In the genomic region with DNA sequence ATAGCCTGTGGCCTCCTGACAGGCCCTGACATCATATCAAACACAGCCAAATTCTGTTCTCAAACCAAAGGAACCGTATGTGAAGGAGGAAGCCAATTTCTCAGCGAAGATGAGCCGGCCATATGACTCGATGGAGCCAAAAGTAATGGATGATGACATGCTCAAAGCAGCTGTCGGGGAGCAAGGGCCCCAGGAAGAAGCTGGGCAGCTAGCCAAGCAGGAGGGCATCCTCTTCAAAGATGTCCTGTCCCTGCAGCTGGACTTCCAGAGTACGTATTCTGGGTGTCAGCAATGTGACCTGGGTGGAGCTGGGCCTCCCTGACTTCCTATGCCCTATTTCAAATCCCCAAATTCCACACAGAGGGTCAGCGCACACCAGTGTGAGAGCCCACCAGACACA, we compare ENCODE assay signal across 20 mouse cellular contexts. TPM values are rescaled to one million over a fixed set of nuclear protein-coding genes. Genes with fewer than 3 reads are reported as not detected.
DNase-seq lines count a peak whose midpoint lies in the region; ATAC-seq lines count a peak whose summit lies in the region.
"Had no signal": no experiment of that assay in that cellular context is flagged by ENCODE, and none has a peak within 500 bp of the region (broad histone marks: within the 10 kb centered on the region; RNA-seq: fewer than 3 reads in every experiment).

No protein-coding gene starts in this region.

- peak overlapping the region; percentile 26; the same call in 1 of the 2 replicates for H3K27ac ChIP-seq in heart, embryonic 13.5 days (replicated peaks)
- no peak overlapping the region for H3K27ac ChIP-seq in kidney, embryonic 14.5 days (ENCODE audit: low read depth, low read length)
- H3K27ac ChIP-seq in brown adipose tissue, adult 24 weeks (replicated peaks; ENCODE audit: low read depth, low read length), result peak overlapping the region; percentile 9; the same call in 1 of the 2 replicates
- H3K27ac ChIP-seq: embryonic facial prominence, embryonic 12.5 days; hindbrain, embryonic 15.5 days; kidney, embryonic 15.5 days; left cerebral cortex, adult 2 months; liver, embryonic 13.5 days; lung, embryonic 15.5 days; midbrain, embryonic 12.5 days; neural tube, embryonic 15.5 days had no signal

- peaks cover 11% of the 10 kb centered on the region for H3K4me1 ChIP-seq in heart, embryonic 13.5 days
- H3K4me1 ChIP-seq in kidney, embryonic 14.5 days (ENCODE audit: control insufficient read depth, insufficient read depth, low read length), result 0 out of 2 replicates have a peak, but pooled peaks cover 3% of the 10 kb centered on the region
- peaks cover 6% of the 10 kb centered on the region for H3K4me1 ChIP-seq in brown adipose tissue, adult 24 weeks (ENCODE audit: control insufficient read depth, insufficient read depth, insufficient read length, low read length)
- H3K4me1 ChIP-seq: embryonic facial prominence, embryonic 12.5 days had no signal

- H3K36me3 ChIP-seq in heart, embryonic 13.5 days, result no peaks in the 10 kb centered on the region
- H3K36me3 ChIP-seq in kidney, embryonic 14.5 days (ENCODE audit: control insufficient read depth, insufficient read depth, low read length), result no peaks in the 10 kb centered on the region
- H3K36me3 ChIP-seq: embryonic facial prominence, embryonic 12.5 days; hindbrain, embryonic 15.5 days; kidney, embryonic 15.5 days; liver, embryonic 13.5 days; lung, embryonic 15.5 days; midbrain, embryonic 12.5 days; neural tube, embryonic 15.5 days had no signal

- intact Hi-C loops in heart, postnatal 10 days (cut with DNase I), result no loop called here

- DNase-seq in adrenal gland, postnatal 36 days, result peak; percentile 18 to 38
- no peak for DNase-seq in adrenal gland, adult 18-20 months (ENCODE audit: low spot score in 2 of 2)
- no peak for DNase-seq in heart, postnatal 10 days
- peak; percentile 36 to 42 for DNase-seq in kidney, postnatal 36 days
- no peak for DNase-seq in cerebellum, adult 8-10 months
- DNase-seq: cerebellum, adult 18-20 months; cerebellum, postnatal 25 days; forebrain, postnatal 0 days; layer of hippocampus, adult 9-11 months; liver, embryonic 13.5 days had no signal

- no peaks in the 10 kb centered on the region for H3K27me3 ChIP-seq in heart, embryonic 13.5 days (replicated peaks)
- no peaks in the 10 kb centered on the region for H3K27me3 ChIP-seq in kidney, embryonic 14.5 days (ENCODE audit: control insufficient read depth, insufficient read depth, low read length)
- H3K27me3 ChIP-seq: embryonic facial prominence, embryonic 12.5 days; hindbrain, embryonic 15.5 days; kidney, embryonic 15.5 days; lung, embryonic 15.5 days; midbrain, embryonic 12.5 days; neural tube, embryonic 15.5 days had no signal

- no peaks in the 10 kb centered on the region for H3K9me3 ChIP-seq in heart, embryonic 13.5 days
- no peaks in the 10 kb centered on the region for H3K9me3 ChIP-seq in kidney, embryonic 14.5 days (ENCODE audit: control insufficient read depth, low read length)
- H3K9me3 ChIP-seq: embryonic facial prominence, embryonic 12.5 days; hindbrain, embryonic 15.5 days; kidney, embryonic 15.5 days; liver, embryonic 13.5 days; lung, embryonic 15.5 days; midbrain, embryonic 12.5 days; neural tube, embryonic 15.5 days had no signal

- H3K4me2 ChIP-seq in heart, embryonic 13.5 days, result no peak overlapping the region
- no peak overlapping the region for H3K4me2 ChIP-seq in kidney, embryonic 14.5 days (replicated peaks; ENCODE audit: low read depth, low read length)
- H3K4me2 ChIP-seq: embryonic facial prominence, embryonic 12.5 days; hindbrain, embryonic 15.5 days; kidney, embryonic 15.5 days; liver, embryonic 13.5 days; lung, embryonic 15.5 days; midbrain, embryonic 12.5 days; neural tube, embryonic 15.5 days had no signal

- no peak overlapping the region for H3K4me3 ChIP-seq in heart, embryonic 13.5 days
- no peak overlapping the region for H3K4me3 ChIP-seq in kidney, embryonic 14.5 days (ENCODE audit: low read length)
- H3K4me3 ChIP-seq in brown adipose tissue, adult 24 weeks (ENCODE audit: insufficient read depth, low read depth, low read length), result no peak overlapping the region
- H3K4me3 ChIP-seq: embryonic facial prominence, embryonic 12.5 days; hindbrain, embryonic 15.5 days; kidney, embryonic 15.5 days; left cerebral cortex, adult 2 months; liver, embryonic 13.5 days; lung, embryonic 15.5 days; midbrain, embryonic 12.5 days; neural tube, embryonic 15.5 days had no signal

- 45% methylated on average over 7 of the region's 7 CpGs for WGBS in heart, embryonic 13.5 days
- 79% methylated on average over 7 of the region's 7 CpGs for WGBS in kidney, embryonic 14.5 days

- ATAC-seq in heart, embryonic 13.5 days (ENCODE audit: extremely low read depth, insufficient number of reproducible peaks, low FRiP score, low TSS enrichment), result no peak
- no peak for ATAC-seq in kidney, embryonic 14.5 days (ENCODE audit: low FRiP score, low TSS enrichment)
- ATAC-seq: forebrain, postnatal 0 days had no signal

- H3K9ac ChIP-seq in heart, embryonic 13.5 days, result no peak overlapping the region
- no peak overlapping the region for H3K9ac ChIP-seq in kidney, embryonic 14.5 days (ENCODE audit: low read depth, low read length)
- H3K9ac ChIP-seq: embryonic facial prominence, embryonic 12.5 days; forebrain, postnatal 0 days; hindbrain, embryonic 15.5 days; kidney, embryonic 15.5 days; liver, embryonic 13.5 days; lung, embryonic 15.5 days; midbrain, embryonic 12.5 days; neural tube, embryonic 15.5 days had no signal

RNA-seq across cellular contexts. Expression of a gene that starts 5.4 kb away (rescaled TPM):
- total RNA-seq in adrenal gland, postnatal 36 days (2021), result 1 to 10 TPM; 1.5 to 1.8 TPM
- 1 to 10 TPM in 1 of 2 experiments, under 1 TPM in 1; 0.73 to 1.6 TPM for total RNA-seq in adrenal gland, adult 18-20 months (2021)
- polyA plus RNA-seq in heart, embryonic 13.5 days (2015; fragmentation: Nextera tagmentation; extraction: Ambion mirVana), result 2.4 TPM in 2 replicates
- 1 to 10 TPM; 1.6 to 2.3 TPM for total RNA-seq in heart, postnatal 10 days (2021)
- 1.3 and 1.5 TPM in 2 replicates for polyA plus RNA-seq in kidney, embryonic 14.5 days (2014; fragmentation: Nextera tagmentation; extraction: Ambion mirVana)
- polyA plus RNA-seq in brown adipose tissue, adult 24 weeks (2012; ENCODE audit: insufficient read depth, insufficient read length, missing spikeins), result 1.2 and 1.8 TPM in 2 replicates

RNA-seq across cellular contexts. Expression of a gene that starts 5.8 kb away (rescaled TPM):
- total RNA-seq in adrenal gland, postnatal 36 days (2021), result 10 to 100 TPM; 69.7 to 87.6 TPM
- total RNA-seq in adrenal gland, adult 18-20 months (2021), result 10 to 100 TPM; 63.0 to 80.7 TPM
- polyA plus RNA-seq in heart, embryonic 13.5 days (2015; fragmentation: Nextera tagmentation; extraction: Ambion mirVana), result 27.5 and 28.7 TPM in 2 replicates
- 100 to 1,000 TPM in 1 of 2 experiments, 10 to 100 TPM in 1; 97.3 to 100 TPM for total RNA-seq in heart, postnatal 10 days (2021)
- 11.3 and 19.3 TPM in 2 replicates for polyA plus RNA-seq in kidney, embryonic 14.5 days (2014; fragmentation: Nextera tagmentation; extraction: Ambion mirVana)
- polyA plus RNA-seq in brown adipose tissue, adult 24 weeks (2012; ENCODE audit: insufficient read depth, insufficient read length, missing spikeins), result 27.4 and 27.6 TPM in 2 replicates

RNA-seq across cellular contexts. Expression of a gene that starts 58.4 kb away (rescaled TPM):
- 10 to 100 TPM; 49.6 to 52.0 TPM for total RNA-seq in adrenal gland, postnatal 36 days (2021)
- total RNA-seq in adrenal gland, adult 18-20 months (2021), result 10 to 100 TPM; 48.8 to 63.1 TPM
- polyA plus RNA-seq in heart, embryonic 13.5 days (2015; fragmentation: Nextera tagmentation; extraction: Ambion mirVana), result 15.1 and 17.6 TPM in 2 replicates
- total RNA-seq in heart, postnatal 10 days (2021), result 10 to 100 TPM; 25.7 to 31.8 TPM
- 20.0 and 33.4 TPM in 2 replicates for polyA plus RNA-seq in kidney, embryonic 14.5 days (2014; fragmentation: Nextera tagmentation; extraction: Ambion mirVana)
- 51.5 and 87.5 TPM in 2 replicates for polyA plus RNA-seq in brown adipose tissue, adult 24 weeks (2012; ENCODE audit: insufficient read depth, insufficient read length, missing spikeins)

RNA-seq across cellular contexts. Expression of a gene that starts 59.7 kb away (rescaled TPM):
- total RNA-seq in adrenal gland, postnatal 36 days (2021), result 10 to 100 TPM; 62.0 to 66.5 TPM
- total RNA-seq in adrenal gland, adult 18-20 months (2021), result 10 to 100 TPM; 60.7 to 93.7 TPM
- 50.2 and 54.0 TPM in 2 replicates for polyA plus RNA-seq in heart, embryonic 13.5 days (2015; fragmentation: Nextera tagmentation; extraction: Ambion mirVana)
- 10 to 100 TPM; 43.8 to 55.5 TPM for total RNA-seq in heart, postnatal 10 days (2021)
- polyA plus RNA-seq in kidney, embryonic 14.5 days (2014; fragmentation: Nextera tagmentation; extraction: Ambion mirVana), result 46.5 and 54.9 TPM in 2 replicates
- 156 and 170 TPM in 2 replicates for polyA plus RNA-seq in brown adipose tissue, adult 24 weeks (2012; ENCODE audit: insufficient read depth, insufficient read length, missing spikeins)

Comparison
In these comparisons a context has a peak if more than half of its experiments do, and no peak if none do; other contexts are left out.
1. DNase-seq: peak in adrenal gland, postnatal 36 days (2 of 2) and kidney, postnatal 36 days (2 of 2); none in adrenal gland, adult 18-20 months (0 of 2), heart, postnatal 10 days (0 of 2) and cerebellum, adult 8-10 months (single experiment).